Mouse (Mus musculus) liver, adult 2 months (tissue): Measurements from ENCODE around the gene Olfr239.

Experiments
- CTCF ChIP-seq: fragments of 200-500 bp; IDR thresholded peaks from 2 replicates; pipeline ENCODE4 v1.5.1; 2011; ENCODE audit warnings: low read depth, low read length, control low read depth
- POLR2A ChIP-seq: fragments of 200-500 bp; IDR thresholded peaks from 2 replicates; pipeline ENCODE4 v1.6.1; 2011; ENCODE audit warnings: low read length, control low read depth; ENCODE audit not compliant: insufficient read depth; ENCODE audit errors: extremely low read depth

- no peak for TF ChIP-seq CTCF
- no peak for TF ChIP-seq POLR2A
Measured at GRCm38 (mm10) chr17:33221590-33221989, 30.5 kb downstream of the Olfr239 start, which contains the start of gene Olfr1564.
